8 mouse cellular contexts compared by ENCODE assay signal in the genomic region with DNA sequence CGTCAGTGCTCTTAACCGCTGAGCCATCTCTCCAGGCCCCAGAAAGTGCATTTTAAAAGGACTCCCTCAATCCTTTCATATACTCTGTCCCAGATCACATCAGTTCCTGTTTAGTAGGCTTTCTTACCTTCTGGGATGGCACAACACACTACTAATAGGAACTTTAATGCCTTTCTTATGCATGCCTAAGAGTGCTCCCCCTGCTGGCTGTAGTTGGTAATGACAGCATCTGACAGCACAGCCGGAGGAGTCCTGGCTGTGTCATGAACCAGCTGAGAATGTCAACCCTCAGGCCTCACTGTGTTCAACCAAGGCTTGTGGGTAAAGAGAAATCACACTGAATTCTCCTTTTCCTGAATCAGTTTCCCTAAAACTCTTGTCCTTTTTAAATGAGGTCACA. TPM values are rescaled to one million over a fixed set of nuclear protein-coding genes. Genes with fewer than 3 reads are reported as not detected.
DNase-seq lines count a peak whose midpoint lies in the region; ATAC-seq lines count a peak whose summit lies in the region.

No protein-coding gene starts in this region.

- no peak overlapping the region for H3K27ac ChIP-seq in liver, embryonic 12.5 days

- WGBS in liver, embryonic 12.5 days (ENCODE audit: insufficient replicate concordance), result 67% methylated on average over 3 of the region's 3 CpGs

- no peaks in the 10 kb centered on the region for H3K9me3 ChIP-seq in liver, embryonic 12.5 days (replicated peaks)

- H3K4me3 ChIP-seq in liver, embryonic 12.5 days, result no peak overlapping the region

- intact Hi-C loops in heart, postnatal 14 days (cut with DNase I), result loop anchor here (5.0 kb wide), 1 partner anchor 42 kb away; no protein-coding TSS in a partner anchor
- intact Hi-C loops in left cerebral cortex, postnatal 4 days (cut with DNase I), result no loop called here

- H3K4me1 ChIP-seq in liver, embryonic 12.5 days, result no peaks in the 10 kb centered on the region

- H3K9ac ChIP-seq in liver, embryonic 12.5 days, result no peak overlapping the region

- DNase-seq in liver, result peak; percentile 62
- DNase-seq in NIH3T3 (ENCODE audit: low read depth), result peak; percentile 47
- DNase-seq in cerebellum, adult 9-11 months, result peak; percentile 49
- peak; percentile 56 to 75 for DNase-seq in heart, postnatal 14 days
- DNase-seq in left cerebral cortex, postnatal 4 days, result peak; percentile 69
- DNase-seq in retina, postnatal 1 day, result peak; percentile 71
- peak; percentile 83 for DNase-seq in thymus, postnatal 4 days

- H3K36me3 ChIP-seq in liver, embryonic 12.5 days, result no peaks in the 10 kb centered on the region

- H3K27me3 ChIP-seq in liver, embryonic 12.5 days (replicated peaks), result no peaks in the 10 kb centered on the region

- ATAC-seq in liver, embryonic 12.5 days, result no peak

- H3K4me2 ChIP-seq in liver, embryonic 12.5 days, result no peak overlapping the region

RNA-seq across cellular contexts. Expression of gene Tbc1d30, which starts 16.5 kb away (rescaled TPM):
- 0.11 and 0.30 TPM in 2 replicates for polyA plus RNA-seq in liver, embryonic 12.5 days (2016; fragmentation: Nextera tagmentation; extraction: Ambion mirVana)
- total RNA-seq in heart, postnatal 14 days (2021), result 1 to 10 TPM; 1.8 to 2.2 TPM
- total RNA-seq in left cerebral cortex, postnatal 4 days (2021), result 10 to 100 TPM; 64.4 to 66.5 TPM

RNA-seq across cellular contexts. Expression of gene Gns, which starts 30.3 kb away (rescaled TPM):
- polyA plus RNA-seq in liver, embryonic 12.5 days (2016; fragmentation: Nextera tagmentation; extraction: Ambion mirVana), result 20.0 and 20.3 TPM in 2 replicates
- total RNA-seq in heart, postnatal 14 days (2021), result 10 to 100 TPM; 64.2 to 74.3 TPM
- 10 to 100 TPM; 61.0 to 67.6 TPM for total RNA-seq in left cerebral cortex, postnatal 4 days (2021)

Comparison
In these comparisons a context has a peak if more than half of its experiments do, and no peak if none do; other contexts are left out.
1. RNA of gene Tbc1d30, which starts 16.5 kb away (total RNA-seq): 64.4 to 66.5 TPM in left cerebral cortex, postnatal 4 days; 1.8 to 2.2 TPM in heart, postnatal 14 days; every median in the first group is over 10 times any median in the second.
2. Peak in every context shown above with its lines, with median percentiles within 50 percentile points of each other: DNase-seq.